In the genomic region with DNA sequence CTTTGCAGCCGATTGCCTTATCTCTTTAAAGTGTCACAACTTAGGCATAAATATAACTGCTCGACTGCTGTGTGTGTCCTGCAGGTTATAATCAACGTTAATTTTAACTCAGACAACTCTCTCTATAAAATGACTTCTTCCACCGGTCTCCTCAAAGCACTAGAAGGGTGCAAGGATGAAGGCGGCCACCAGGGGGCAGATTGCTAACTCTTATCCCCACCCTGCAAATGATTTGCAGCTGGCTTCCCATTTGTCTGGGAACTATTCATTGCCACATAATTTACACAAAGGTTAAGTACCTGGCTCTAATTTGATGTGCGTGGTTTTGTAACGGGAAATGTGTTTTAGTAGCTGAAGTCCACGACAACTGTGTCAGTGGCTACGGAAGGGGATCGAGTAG, we compare ENCODE assay signal across 9 mouse cellular contexts.
DNase-seq lines count a peak whose midpoint lies in the region; ATAC-seq lines count a peak whose summit lies in the region.
"Had no signal": no experiment of that assay in that cellular context is flagged by ENCODE, and none has a peak within 500 bp of the region (broad histone marks: within the 10 kb centered on the region; RNA-seq: fewer than 3 reads in every experiment).

No protein-coding gene starts in this region.

- WGBS in kidney, embryonic 15.5 days, result 44% methylated on average over 10 of the region's 10 CpGs
- 47% methylated on average over 10 of the region's 10 CpGs for WGBS in limb, embryonic 10.5 days

- H3K4me2 ChIP-seq in kidney, embryonic 15.5 days, result no peak overlapping the region

- H3K4me3 ChIP-seq in kidney, embryonic 15.5 days (replicated peaks), result no peak overlapping the region
- no peak overlapping the region for H3K4me3 ChIP-seq in limb, embryonic 10.5 days
- H3K4me3 ChIP-seq: erythroblast, embryonic 14.5 days had no signal

- H3K27ac ChIP-seq in kidney, embryonic 15.5 days, result no peak overlapping the region
- H3K27ac ChIP-seq in limb, embryonic 10.5 days, result no peak overlapping the region

- no peak overlapping the region for H3K9ac ChIP-seq in kidney, embryonic 15.5 days

- 0 out of 2 replicates have a peak, but pooled peaks cover 9% of the 10 kb centered on the region for H3K36me3 ChIP-seq in kidney, embryonic 15.5 days
- peaks cover 21% of the 10 kb centered on the region for H3K36me3 ChIP-seq in limb, embryonic 10.5 days

- H3K27me3 ChIP-seq in kidney, embryonic 15.5 days, result no peaks in the 10 kb centered on the region
- H3K27me3 ChIP-seq in limb, embryonic 10.5 days (ENCODE audit: low read depth, poor library complexity, severe bottlenecking), result no peaks in the 10 kb centered on the region

- ATAC-seq in kidney, embryonic 15.5 days (replicated peaks; ENCODE audit: low FRiP score), result no peak

- no peaks in the 10 kb centered on the region for H3K9me3 ChIP-seq in kidney, embryonic 15.5 days (replicated peaks)
- H3K9me3 ChIP-seq in limb, embryonic 10.5 days (replicated peaks), result 0 out of 2 replicates have a peak, but pooled peaks cover 2% of the 10 kb centered on the region

- H3K4me1 ChIP-seq in kidney, embryonic 15.5 days, result no peaks in the 10 kb centered on the region
- H3K4me1 ChIP-seq in limb, embryonic 10.5 days, result peaks cover 14% of the 10 kb centered on the region

- DNase-seq in kidney, adult 18-20 months, result peak; percentile 82
- peak; percentile 85 for DNase-seq in adrenal gland, postnatal 14 days
- peak; percentile 37 for DNase-seq in fibroblast of lung, adult 2 months (ENCODE audit: low read depth)
- DNase-seq in induced T-regulatory cell, adult 2 months (ENCODE audit: low read depth), result peak; percentile 63
- peak; percentile 78 for DNase-seq in limb, embryonic 10.5 days (ENCODE audit: low spot score)
- peak; percentile 21 for DNase-seq in retina, postnatal 7 days (ENCODE audit: low read depth, low spot score)
- peak; percentile 86 for DNase-seq in thymus, postnatal 4 days

Comparison
In these comparisons a context has a peak if more than half of its experiments do, and no peak if none do; other contexts are left out.
1. DNase-seq: peak in every context shown above with its lines; median percentile 86 in thymus, postnatal 4 days; 85 in adrenal gland, postnatal 14 days; 82 in kidney, adult 18-20 months; 78 in limb, embryonic 10.5 days; 63 in induced T-regulatory cell, adult 2 months; 37 in fibroblast of lung, adult 2 months; 21 in retina, postnatal 7 days.